Mouse (Mus musculus) lung, postnatal 25 days (tissue): Measurements from ENCODE around the gene Fndc3b.

Source experiments
- DNase-seq: peaks from one replicate; pipeline ENCODE4 v3.0.0; 2022; ENCODE audit warnings: low spot score

The Fndc3b gene

GRCm38 (mm10) chr3:27710648-27711428 lies at the start of gene Fndc3b:
TSS of gene Fndc3b (minus strand) at chr3:27711307.
- peak; percentile 95 for DNase-seq

DNA sequence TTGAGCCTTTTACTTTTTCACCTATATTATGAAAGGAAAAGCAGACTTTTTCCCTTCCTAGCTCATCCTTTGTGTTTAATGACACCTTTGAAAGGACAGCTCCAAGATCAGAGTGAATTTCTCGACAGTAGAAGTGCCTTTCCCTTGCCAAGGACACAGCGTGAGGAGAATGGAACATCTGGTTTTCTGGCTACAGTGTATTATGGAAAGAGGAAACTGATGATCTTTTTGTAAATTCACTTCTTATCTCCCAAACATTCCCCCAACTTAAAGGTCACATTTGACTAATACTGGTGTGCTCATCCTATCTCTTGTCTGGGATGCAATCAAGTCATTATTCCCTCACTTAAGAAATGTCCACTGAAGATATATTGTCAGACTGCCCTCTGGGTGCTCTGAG lies 49.2 kb upstream of the Fndc3b start:
- DNase-seq, result no peak

- DNase-seq, result no peak
Observed at GRCm38 (mm10) chr3:27758976-27759375, 47.9 kb upstream of the Fndc3b start.

GRCm38 (mm10) chr3:27751657-27752056 lies 40.5 kb upstream of the Fndc3b start:
- peak; percentile 43 for DNase-seq

DNA sequence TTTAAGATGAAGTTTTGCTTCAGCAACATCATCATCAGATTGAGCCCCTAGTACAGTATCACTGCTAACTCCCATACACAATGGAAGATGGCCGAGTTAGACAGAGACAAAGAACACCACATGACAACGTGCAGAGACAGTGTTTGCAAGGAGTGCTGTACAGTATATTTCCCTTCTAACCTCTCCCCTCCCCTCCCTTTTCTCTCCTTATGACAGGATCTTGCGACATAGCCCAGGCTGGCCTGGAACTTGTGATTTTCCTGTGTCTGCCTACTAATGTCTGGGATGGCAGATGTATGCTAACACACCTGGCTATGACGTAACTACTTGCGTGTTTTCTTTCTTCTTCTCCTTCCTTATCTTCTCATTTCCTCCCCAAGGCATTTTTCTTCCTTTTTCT lies 40.0 kb upstream of the Fndc3b start:
- no peak for DNase-seq

GRCm38 (mm10) chr3:27745651-27746050 lies 34.5 kb upstream of the Fndc3b start:
- no peak for DNase-seq

DNA sequence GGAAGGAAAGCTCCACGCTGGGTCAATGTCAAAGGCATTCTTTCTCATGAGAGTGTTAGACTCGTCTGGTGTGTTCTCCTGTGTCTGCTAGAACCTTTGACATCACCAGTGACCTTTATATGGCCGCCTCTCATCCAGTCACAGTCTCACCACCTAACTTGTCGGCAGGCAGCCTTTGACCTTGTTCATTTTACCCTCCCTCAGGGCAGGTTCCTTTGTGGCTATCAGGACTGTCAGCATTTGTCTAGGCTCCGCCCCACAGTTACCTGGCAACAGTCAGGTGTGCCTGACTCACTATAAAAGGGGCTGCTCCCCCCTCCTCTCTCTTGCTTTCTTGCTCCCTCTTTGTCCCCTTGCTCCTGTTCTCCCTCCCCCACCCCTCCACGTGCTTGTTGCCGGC lies 33.6 kb upstream of the Fndc3b start:
- no peak for DNase-seq

GRCm38 (mm10) chr3:27743271-27744145 lies 32.4 kb upstream of the Fndc3b start:
- DNase-seq, result no peak

GRCm38 (mm10) chr3:27742124-27742523 lies 31.0 kb upstream of the Fndc3b start:
- no peak for DNase-seq

GRCm38 (mm10) chr3:27740136-27740535 lies 29.0 kb upstream of the Fndc3b start:
- DNase-seq, result no peak

GRCm38 (mm10) chr3:27736180-27736579 lies 25.1 kb upstream of the Fndc3b start:
- DNase-seq, result no peak

- DNase-seq, result no peak
Observed at GRCm38 (mm10) chr3:27735113-27735512, 24.0 kb upstream of the Fndc3b start.

DNA sequence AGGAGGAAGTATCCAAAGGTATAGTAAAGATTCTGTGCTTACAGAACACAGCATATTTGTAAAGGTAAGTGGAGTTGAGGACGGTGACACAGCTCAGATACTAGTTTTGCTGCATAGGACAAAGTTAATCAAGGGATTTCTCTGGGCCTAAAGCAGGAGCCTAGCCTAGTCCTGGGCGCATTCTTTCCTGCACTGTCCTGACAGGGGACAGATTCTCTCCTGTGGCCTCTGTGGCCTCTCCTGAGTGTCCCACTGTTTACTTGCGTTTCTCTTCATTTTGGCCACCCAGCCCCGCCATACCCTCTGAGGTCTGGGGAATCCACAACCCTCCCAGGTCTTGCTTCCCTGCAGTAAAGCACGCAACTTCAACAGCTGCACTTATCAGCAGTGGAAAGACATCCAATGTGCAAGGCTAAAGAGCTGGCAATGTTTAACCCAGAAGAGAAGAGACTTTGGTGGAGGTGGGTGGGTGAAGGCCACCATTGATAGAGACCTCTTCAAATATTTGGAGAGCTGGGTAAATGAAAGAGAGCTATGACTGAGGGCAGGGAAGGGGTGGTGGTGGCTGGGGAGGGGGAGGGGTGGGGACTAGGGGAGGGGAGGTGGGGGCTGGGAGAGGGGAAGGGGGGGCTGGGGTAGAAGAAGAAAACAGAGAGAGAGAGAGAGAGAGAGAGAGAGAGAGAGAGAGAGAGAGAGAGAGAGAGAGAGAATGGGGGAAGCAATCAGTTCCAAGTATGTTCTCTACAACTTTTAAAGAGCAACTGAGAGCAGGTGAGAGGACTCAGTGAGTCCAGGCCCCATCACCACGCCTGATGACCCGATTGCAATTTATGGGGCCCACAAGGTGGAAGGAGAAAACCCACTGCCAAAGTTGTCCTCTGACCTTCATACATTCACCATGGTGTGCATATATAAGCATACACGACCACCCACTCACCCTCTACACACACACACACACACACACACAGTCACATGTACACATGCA lies 18.0 kb upstream of the Fndc3b start:
- no peak for DNase-seq

DNA sequence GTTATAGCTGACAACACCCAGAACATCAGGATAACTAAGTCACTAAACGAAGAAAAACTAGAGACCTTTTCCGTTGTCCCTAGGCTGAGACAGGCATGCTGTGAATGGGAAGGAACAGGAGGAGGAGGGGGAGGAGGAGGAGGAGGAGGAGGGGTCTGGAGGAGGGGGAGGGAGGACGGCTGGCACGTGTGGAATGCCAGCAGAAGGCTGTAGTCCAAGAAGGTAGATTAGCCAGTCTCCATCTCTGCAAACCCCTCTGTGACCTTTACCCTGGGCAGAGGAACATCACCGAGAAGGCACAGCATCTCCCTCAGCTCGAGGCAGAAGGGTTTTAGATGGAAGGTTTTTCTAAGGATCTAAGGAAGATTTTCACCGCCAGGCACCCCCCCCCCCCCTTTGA lies 17.1 kb upstream of the Fndc3b start:
- no peak for DNase-seq

- DNase-seq, result no peak
Observed at GRCm38 (mm10) chr3:27725752-27726151, 14.6 kb upstream of the Fndc3b start.

GRCm38 (mm10) chr3:27724208-27724607 lies 13.1 kb upstream of the Fndc3b start:
- DNase-seq, result no peak

- DNase-seq, result no peak
Observed at GRCm38 (mm10) chr3:27718829-27719365, 7.8 kb upstream of the Fndc3b start.

GRCm38 (mm10) chr3:27713971-27714370 lies 2.9 kb upstream of the Fndc3b start:
- DNase-seq, result no peak

DNA sequence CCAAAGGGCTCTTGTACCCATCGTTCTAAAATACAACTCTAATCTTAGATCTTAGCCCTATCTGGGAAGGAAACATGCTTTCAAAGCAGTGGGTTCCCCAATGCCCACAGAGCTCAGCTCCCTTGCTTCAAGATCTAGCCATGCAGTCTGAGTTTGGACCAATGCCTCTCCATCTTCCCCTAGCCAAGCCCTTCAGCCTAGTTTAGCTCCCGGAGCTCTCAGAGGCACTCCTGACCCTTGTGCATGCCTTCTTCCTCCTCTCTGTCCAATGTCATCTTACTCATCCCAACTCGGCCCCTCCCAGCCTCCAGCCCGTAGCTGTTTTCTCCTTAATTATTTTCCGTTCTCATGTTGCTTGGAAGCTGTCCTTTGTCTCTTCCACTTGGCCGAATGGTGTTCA lies 1.3 kb upstream of the Fndc3b start:
- no peak for DNase-seq

DNA sequence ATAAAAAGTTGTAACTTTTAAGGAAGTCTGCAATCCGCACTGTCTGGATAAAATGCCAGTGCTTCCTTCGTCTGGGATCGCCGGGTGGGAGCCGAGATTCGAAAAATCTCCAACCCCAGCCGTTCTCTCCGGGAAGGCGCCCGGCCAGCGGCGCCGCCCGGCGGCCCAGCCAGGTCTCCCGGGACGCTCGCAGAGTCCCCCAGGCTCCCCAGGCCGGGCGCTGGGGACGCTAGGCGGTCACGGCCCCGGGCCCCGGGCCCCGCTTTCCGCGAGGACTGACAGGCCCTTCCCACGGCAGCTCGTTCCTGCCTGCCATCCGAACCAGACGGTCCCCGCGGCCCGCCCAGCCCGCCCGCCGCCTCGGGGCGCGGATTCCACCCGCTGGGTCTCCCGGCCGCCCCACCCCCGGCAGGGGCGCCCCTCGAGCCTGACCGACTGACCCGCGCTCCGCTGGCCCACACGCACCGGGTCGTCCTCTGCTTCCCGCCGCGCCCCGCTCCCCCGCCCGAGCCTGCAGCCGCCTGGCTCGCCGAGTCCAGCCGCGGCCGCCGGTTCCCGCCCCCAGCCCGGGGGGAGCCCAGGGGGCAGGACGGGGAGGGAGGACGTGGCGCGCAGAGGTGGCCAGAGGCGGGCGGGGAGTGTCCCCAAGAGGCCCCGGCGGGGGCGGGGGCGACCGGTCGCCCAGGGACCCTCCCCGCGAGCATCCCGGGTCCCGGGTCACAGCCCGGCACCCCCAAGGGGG lies 1.0 kb downstream of the Fndc3b start:
- DNase-seq, result peak; percentile 81
